Mouse (Mus musculus) embryo, embryonic 10 days (tissue): ENCODE data around the gene Pygo2.
A peak's percentile ranks its signal among the peaks of the same experiment; 100 is the strongest.

Experiments used
- DNase-seq: peaks from one replicate; pipeline ENCODE4 v3.0.0-alpha.2; 2015; ENCODE audit warnings: low spot score

The Pygo2 gene

DNA sequence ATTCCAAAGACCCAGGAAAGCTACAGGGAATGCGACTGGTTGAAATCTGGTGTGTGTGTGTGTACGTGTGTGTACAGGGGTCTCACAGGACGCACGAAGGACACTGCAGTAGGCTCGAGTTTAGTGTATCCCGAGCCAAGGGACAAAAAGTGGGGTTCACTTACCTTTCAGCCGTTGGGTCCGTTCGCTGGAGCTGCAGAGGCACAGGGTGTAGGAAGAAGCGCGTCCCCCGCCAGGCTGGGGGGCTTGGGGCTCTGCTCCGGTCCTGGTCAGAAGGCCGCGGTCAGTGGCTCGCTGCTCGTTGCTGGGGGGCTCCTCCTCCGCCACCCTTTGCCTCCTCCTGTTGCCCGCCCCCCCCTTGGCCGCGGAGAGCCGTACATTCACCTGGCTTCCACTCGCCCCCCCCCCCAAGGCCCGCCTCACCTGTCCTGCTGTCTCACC lies 37.1 kb upstream of the Pygo2 start:
- peak; percentile 37 for DNase-seq

DNA sequence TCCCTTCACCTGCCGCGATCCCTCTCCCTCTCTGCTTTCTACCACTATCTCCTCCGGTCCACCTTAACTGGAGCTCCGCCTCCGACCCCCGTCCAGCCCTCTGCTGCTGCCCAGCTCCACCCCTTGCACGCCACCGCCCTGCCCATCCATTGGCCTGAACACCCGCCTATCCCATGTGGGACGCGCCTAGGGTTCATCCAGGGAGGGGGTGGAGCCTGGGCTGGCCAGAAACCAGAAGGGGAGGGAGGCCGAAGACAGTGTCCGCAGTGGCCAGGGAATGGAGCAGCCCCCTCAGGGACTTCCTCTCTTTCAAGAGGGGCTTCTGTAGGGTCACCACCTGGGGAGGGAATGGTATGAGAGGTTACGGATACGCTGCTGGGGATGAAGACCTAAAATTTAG lies 36.4 kb upstream of the Pygo2 start:
- DNase-seq = peak; percentile 98

DNA sequence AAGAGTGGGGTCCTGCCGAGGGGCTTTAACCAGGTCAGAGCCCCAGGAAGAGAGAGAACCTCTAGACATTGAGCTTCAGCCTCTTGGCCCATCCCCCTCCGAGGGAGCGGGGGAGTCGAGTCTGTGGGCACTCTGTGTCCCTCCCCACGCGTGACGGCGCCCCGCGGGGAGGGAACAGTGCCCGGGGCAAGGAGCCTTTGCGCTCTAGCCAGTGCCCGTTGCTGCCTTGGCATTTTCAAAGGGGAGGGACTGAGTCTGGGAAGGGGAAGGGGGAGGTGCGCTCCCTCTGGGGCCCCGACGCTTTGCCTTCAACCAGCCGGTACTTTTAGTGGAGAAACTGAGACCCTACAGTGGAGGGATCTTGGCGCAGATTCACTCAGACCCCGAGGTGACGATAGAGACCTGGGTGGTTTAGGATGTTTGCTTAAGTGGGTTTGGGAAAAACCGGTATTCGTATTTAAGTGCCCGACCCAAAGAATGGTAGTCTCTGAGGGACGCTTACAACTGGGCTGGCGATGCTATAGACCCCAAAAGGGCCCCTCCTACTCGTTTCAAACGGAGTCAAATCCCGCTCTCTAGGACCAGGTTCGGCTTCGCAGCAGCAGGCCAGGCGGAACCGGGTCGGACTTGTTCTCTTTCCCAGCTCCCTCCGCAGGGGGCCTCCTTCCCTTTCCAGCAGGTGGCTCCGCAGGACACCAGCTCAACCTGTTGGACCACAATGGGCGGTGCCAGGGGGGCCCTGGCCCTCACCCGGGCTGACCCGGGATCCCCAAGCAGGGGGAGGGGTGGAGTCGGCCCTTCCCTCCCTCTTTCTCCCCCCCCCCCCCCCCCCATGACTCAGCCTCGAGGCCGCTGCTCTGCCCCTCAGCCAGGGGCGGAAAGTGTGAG lies 35.8 kb upstream of the Pygo2 start, which contains the start of gene Zbtb7b:
Zbtb7b (minus strand) TSS at position 771 of the 888 bp plus-strand sequence.
- DNase-seq = peak; percentile 68

DNA sequence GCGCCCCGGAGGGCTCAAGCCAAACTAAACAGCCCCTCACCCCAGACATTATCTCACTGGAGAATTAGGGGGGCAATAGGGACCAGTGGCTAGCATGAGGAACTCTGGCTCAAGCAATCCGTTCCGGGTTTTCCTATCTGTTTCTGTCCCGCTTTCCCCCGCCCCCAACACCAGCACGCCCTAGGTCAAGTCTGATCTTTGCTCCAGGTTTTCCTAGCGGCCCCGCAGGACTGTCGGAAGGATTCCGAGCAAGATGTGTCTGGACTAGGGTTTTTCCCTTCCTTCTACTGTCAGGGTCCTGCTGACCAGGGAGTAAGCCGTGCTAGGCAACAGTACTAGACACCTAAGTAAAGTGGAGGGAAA lies 35.1 kb upstream of the Pygo2 start:
- DNase-seq = peak; percentile 89

DNA sequence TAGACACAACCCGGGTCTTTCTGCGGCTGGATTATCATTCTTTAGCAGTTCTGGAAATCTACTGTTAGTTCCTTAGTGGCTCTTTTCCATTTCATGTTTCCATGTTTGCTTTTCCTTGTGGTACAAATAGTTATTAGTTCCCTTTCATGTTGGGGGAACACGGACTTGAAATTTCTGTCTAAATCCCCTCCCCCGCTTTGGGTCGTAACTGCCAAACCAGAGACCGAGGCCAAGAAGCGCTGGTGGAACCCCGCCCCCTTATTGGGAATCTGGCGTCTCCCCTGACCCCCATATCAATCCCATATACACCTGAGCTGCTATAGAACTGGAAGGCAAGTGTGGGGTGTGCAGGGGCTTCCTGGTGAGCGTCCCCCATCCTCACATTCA lies 34.6 kb upstream of the Pygo2 start:
- no peak for DNase-seq

DNA sequence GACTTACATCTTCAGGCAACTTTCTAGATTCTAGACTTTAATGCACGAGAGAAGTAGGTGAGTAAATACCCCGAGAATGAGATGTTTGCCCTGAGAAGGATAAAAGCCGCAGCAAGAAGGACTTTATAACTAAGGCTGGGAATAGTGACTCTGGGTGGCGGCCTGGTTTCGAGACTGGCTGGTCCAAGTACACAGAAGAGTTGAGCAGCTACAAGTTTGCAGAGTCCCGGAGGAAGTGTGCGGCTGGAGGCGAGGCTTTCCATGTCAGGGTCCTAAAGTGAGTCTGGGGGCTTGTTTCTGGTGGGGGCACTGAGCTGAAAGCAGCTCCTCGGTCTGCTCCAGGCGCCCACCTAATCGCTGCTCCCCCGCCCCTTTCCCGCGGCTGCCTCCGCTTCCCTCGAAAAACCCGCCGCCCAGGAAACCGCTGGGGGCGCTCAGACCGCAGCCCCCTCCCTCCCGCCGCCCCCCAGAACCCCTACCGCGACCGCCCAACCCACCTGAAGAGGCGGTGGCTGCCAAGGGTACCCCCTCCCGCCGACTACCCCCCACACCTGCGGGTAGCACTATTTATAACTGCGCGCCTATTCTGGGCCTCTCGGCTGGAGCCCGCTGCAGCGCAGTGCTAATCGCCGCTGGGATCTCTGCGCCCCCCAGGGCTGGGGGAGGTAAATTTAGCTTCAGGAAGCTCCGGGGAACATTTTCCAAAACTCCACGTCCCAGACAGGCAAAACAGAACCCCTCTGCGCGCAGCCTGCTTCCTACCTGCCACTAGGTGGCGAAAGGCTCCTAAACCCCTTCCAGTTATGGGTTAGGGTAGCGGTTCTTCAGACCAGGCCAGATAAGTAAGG lies 34.0 kb upstream of the Pygo2 start:
- DNase-seq = peak; percentile 92

DNA sequence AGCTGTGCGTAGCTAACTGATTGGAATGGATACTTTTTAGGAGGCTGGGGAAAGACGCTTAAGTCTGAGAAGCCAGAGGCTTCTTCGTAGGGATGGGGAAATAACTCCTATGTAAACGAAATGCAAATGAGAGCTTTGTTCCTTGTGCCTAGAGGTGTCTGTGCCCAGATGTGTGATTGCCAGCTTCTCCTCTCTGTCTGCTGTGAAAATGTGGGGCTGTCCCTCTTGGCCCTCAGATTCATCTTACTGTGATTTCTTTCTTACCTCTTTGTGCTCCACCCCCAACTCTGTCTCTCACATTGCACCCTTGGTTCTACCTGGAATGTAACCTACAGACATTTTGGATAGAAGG lies 33.4 kb upstream of the Pygo2 start:
- DNase-seq = no peak

DNA sequence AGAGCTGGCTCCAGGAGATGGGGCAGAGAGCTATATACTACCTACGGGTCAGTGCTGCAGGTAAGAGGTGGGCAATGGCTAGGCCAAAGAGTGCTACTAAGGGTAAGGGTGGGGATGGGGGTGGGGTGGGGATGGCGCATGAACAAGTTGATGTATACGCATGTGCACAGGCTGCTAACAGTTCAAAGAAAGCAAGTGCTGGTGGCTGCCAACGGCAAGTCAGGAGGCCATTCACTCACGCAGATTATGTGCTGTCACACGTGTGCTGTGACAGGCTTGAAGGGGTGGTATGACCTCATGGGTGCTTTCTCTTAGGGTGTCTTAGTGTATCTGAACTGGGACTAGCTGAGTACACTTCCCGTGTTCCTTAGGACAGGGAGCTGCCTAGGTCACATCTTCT lies 28.7 kb upstream of the Pygo2 start:
- DNase-seq = no peak

DNA sequence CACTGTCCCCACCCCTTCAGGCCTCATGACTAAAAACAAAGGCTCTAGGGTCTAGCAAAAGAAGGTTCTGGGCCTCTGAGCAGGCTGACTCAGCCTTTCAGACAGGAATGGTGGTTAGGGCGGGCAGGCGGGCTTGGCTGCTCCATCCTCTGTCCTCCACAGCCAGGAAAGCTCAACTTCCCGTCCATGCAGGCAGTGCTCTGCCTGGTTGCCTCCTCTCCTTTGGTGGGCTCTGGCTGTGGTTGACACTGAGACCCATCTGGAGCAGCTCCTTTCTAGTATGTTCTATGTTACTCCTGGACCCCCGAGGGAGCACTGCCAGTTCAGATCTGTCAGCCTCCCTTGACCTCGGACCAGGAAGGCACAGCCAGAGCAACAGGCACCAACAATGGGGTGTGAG lies 27.3 kb upstream of the Pygo2 start, which contains the start of gene Lenep:
Lenep (minus strand) TSS at position 101 of the 400 bp plus-strand sequence.
- no peak for DNase-seq

DNA sequence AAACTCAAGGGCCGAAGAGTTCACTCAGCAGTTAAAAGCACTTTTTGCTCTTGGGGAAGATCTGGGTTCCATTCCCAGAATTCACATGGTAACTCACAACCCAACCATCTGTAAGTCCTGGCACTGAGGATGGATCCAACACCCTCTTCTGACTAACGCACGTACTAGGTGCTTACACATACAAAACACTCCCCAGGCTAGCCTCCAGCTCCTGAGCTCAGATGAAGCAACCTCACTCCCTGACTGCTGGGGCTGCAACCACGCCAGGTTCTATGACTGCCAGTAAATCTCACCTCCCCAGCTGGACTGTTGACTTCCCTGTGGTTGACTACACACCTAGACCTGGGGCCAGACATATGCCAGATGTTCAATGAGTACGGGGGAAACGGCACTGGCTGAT lies 23.1 kb upstream of the Pygo2 start:
- no peak for DNase-seq

DNA sequence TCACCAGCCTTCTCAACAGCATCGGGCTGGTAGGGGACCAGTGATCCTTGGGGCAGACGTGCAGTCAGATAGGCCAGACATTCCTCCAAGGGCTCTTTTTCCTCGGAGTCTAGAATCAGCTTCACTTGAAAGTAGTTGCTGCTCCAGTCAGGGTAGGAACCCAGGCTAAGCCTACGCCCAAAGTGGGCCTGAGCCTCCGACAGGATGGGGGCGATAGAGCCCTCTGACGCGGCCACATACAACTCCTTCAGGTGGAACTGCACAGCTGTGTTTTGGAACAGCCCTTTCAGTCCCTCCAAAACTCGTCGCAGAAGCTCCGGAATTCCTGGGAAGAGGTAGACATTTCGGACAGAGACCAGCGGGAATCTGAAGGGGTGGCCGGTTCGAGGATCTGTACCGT lies 21.6 kb upstream of the Pygo2 start:
- DNase-seq = no peak

DNA sequence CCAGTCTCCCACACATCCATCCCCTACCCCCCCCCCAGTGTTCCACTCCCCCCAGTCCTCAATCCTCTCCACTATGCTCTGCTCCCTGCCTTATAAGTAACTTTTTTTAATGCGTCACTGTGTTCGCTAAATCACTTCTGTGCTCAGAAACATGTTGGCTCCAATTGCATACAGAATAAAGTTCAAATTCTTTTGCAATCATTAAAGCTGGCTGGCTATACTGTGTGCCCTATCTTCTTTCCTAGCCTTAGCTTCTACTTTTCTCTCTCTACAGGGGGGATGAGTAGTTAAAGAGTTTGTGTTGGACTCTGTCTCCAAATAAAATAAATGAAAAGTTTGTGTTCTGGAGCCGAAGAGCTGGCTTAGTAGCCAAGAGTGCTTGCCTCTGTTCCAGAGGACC lies 20.3 kb upstream of the Pygo2 start:
- DNase-seq = no peak

DNA sequence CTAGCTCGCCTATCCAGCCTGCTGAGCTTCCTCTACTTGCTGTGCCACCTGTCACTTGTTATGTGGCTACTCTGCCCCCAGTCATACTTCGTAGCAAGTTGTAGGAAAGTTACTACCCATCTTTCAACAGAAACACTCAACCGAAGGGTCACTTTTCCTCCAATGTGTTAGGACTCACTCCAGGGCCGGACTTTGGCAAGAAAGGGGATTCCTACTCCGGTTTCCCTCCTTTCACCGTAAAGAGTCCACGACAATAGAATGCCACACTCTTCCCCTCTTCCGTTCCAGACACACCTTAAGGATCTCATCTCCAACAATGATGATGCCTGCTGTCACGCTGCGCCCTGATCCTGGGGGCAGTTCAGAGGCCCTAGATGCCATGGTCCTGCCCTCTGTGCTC lies 19.1 kb upstream of the Pygo2 start:
- DNase-seq = no peak

DNA sequence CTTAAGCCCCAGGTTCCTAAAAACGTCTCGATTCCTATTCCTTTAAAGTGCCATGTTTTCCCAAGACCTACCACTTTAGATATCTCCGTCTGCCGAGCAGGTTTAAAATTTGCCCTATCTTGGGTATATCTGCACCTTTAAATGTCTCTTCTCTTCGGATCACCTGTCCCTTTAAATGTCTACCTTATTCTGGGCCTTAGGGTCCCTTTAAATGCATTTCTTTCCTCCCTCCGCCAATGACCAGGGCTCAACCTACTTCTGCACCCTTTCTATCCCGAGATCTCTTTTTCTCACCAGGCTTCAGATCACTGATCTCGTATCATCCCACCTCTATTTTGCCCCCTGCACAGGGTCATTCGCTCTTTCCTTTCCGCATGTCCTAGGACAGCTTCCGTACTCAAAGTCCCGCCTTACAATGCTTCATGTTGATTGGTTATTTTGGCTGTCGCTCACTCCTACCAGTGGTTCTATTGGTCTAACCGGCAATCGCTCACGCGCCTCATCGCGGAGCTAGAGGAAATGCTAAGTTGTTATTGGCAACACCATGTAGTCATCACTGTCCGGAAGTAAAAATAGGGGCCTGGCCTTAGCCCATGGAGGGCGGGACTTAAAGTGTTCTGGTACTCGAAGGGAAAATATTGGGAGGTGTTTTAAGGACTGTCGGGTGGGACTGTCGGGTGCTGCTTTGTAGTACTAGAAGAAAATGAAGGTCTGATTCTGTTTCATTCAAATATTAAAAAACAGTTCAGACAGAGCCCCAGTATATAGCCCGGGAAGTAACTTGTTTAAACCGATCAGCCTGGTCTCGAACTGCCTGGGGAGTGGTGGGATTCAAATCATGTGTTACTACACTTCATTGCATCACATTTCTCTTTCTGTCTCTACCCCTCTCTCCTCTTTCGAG lies 18.3 kb upstream of the Pygo2 start, which contains the start of gene Flad1:
Flad1 (minus strand) TSS at position 381 of the 904 bp plus-strand sequence.
- peak; percentile 100 for DNase-seq

DNA sequence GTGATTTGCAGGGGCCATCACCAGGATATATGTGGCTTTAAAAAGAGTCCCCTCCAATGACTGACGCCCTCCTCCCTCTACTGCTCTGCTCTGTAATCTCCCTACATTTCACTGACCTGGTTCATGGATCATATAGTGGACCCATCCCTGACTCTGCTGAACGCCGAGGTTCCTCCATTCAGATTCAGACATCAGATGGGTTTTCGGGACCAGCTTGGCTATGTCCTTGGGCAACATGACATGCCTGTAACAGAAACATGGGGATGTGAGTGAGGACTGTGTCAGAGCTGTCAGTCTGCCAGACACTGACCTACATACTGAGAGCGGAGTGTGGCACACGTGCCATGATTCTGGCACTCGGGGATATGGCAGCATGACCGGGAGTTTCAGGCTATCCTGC lies 13.9 kb upstream of the Pygo2 start:
- DNase-seq = no peak

DNA sequence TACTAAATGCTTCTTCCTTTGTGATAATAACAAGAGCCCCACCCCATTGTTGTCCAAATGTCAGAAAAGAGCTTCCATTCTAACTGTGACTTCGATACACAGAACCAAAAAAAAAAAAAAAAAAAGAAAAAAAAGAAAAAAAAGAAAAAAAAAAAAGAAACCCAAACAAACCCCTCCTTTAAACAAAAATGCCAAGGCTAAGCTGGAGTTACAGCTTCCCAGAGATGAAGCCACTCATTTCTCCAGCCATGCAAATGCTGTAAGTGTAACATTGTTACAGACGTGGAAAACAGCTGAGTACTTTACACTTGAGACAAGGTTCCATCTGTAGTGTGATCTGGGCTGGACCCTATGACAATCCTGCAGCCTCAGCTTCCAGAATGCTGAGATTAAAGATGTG lies 12.9 kb upstream of the Pygo2 start:
- DNase-seq = no peak

DNA sequence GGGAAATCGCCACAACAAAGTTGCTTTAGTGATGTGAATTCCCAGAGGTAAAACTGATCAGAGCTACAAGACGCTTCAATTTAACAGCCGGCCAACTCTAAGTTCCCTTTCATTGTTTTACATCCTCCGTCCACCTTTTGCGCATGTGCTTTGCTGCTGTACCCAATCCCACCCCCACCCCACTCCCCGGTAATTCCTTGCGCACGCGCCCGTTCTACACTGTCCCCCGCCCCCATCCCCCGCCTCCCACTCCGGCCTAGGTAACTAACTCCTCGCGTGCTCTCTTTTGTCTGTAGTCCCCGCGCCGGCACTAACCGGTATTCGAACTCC lies 12.2 kb upstream of the Pygo2 start:
- DNase-seq = peak; percentile 88

DNA sequence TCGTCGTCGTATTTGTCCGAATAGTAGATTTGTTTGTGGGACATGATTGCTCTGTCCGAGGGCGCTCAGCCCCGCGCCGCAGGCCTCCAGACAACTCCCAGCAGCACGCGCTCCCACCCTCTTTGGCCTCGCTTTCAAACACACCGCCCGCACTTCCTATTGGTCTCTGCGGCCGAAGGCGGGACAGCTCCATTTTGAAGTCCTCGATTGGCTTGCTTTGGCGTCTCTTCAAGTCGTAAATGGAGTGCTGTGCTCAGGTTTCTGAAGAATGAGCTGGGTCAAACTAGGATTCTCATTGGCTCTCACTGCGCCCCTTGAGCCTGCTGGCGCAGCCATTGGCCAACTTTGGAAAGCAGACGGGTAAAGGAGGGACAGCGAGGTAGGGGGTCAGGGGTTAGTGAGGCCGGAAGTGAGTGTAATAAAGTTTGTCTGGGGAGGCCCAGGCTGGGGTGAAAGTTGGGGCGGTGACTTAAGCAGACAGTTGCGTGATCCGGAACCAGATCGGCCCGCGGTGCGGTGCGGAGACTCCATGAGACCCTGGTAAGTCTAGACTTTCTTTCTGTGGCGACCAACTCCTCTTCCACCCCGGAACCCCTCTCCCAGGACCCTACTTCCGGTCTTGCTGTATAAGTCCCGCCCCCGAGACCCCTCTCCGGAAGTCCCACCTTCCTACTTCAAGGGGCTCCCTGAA lies 11.7 kb upstream of the Pygo2 start, which contains the start of the genes Cks1b and Shc1:
Cks1b (minus strand) TSS at position 214 of the 691 bp plus-strand sequence.
Shc1 (plus strand) TSS at position 274 of the 691 bp plus-strand sequence.
- peak; percentile 98 for DNase-seq

DNA sequence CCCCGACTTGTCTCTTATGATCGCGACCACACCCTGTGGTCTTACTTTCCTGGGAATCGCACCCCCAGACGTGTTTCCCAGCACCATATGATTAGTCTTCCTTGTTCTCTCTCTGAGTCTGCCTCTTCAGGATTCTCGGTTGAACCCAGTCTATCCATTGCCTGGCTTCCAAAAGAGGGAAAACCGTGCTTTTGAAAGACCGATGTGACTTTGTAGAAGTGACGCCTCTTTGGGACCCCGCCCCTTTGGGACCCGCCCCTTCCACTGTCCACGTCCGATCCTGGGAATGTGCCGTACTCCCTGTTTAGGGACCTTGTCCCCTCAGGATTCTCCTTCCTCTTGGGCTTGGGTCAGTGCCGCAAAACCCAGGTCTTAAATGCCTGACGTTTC lies 11.2 kb upstream of the Pygo2 start:
- DNase-seq = peak; percentile 81

DNA sequence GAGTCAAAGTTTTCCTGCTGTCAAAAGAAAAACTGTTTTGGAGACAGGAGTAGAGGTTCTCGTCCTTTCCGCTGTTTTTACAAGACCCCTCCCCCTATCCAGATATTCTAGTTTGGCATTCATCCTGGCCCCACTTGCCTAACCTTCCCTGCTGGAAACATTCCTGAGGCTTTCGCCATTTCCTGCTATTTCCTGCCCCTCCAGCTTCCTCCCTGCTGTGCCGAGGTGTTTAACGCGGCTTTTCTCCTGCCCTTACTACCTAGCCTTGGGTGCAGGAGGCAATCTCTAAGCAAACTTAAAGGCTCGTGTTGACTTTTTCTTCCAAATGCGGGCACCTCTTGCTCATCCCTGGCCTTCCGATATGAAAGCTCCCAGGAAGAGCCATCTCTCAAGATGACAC lies 10.4 kb upstream of the Pygo2 start:
- DNase-seq = peak; percentile 66

DNA sequence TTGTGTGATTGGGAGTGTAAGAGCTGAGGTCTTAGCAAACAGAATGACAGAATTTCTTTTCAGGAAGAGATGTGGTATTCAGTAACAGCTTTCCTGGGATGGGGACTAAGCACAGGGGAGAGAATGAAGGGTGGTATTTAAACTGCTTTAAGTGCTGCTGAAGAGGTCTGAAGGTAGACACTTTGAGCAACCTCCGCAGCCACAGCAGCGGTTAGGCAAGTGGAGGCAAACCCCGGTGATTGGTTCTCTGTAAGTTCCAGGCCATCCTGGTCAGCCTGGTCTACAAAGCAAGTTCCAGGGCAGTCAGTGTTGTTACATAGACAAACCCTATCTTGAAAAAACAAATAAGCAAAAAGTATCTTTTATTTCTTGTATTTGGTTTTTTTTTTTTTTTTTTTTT lies 10.0 kb upstream of the Pygo2 start:
- DNase-seq = no peak
